Mouse (Mus musculus) cerebellum, postnatal 36 days (tissue): ENCODE results near the gene Ssh1.

Experiments used
- DNase-seq, 2 experiments: peaks; one replicate each; pipeline ENCODE4 v3.0.0; 2021 to 2022; ENCODE audit warnings: mixed read lengths in 2 of 2

Gene Ssh1

DNA sequence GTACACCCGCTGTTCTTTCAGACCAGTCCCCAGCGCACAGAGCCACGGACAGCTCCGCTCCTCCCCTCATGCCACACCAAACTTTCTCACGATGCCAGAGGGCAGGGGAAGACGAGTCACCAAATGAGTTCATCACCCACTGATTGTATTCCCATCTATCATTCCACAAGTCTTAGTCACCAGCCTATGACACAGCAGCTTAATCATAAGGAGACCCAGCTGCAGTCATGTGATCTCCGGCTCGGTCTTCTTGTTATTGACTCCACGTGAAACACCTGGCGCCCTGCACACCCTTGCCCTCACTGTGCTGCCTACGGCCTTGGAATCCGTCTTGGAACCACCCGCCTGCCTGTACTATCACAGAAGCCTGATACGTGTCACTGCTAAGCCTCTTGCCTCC, 28.7 kb downstream of the Ssh1 start:
- DNase-seq = no peak

DNA sequence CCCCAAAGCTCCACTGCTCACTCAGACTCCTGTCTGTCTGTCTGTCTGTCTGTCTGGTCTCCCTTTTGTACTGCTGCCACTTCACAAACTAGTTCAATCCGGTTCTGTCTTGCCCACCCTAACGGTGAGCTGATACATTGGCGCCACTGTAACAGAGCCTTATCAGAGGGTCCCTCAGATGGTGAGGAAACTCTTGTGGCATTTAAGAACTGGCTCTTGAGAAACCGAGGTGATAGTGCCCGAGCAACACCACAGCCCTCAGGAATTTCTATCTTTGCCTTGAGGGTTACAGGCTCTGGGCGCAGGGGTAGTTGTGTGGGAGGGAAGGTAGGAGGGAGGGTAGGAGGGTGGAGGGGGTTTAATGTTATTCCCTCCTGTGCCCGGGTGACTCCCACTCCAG, 31.9 kb downstream of the Ssh1 start:
- no peak for DNase-seq

DNA sequence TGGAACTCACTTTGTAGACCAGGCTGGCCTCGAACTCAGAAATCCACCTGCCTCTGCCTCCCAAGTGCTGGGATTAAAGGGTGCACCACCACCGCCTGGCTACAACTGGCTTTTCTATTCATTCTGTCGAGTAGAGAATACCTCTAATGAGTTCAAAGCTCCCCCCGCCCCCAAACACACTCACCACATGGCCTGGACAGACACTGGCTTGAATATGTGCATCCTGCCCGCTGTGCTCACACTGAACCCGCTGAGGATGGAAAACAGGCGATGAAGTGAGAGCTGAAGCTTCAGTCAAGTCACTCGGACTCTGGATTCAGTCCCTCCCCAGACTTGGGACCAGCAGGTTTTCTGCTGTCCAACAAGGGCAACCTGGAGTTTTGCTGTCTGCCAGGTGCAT, 33.3 kb downstream of the Ssh1 start:
- DNase-seq = no peak

DNA sequence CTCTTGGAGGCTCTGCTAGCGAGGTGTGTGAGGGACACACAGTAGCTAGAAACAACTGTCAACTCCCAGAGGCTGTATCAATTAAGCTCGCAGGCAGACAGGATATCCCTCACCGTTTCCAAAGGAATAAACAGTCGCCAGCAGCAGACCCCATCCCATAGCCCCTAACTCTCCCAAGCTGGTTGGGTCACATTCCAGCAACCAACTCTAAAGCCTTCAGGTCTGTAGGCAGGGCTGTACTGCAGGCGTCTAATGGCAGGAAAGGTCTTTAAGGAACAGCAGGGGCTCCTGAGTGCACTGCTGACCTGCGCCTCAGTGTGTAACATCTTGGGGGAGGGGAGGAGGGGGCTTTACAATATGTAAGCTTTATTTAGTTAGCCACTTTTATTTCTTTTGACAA, 34.7 kb downstream of the Ssh1 start:
- DNase-seq = no peak

DNA sequence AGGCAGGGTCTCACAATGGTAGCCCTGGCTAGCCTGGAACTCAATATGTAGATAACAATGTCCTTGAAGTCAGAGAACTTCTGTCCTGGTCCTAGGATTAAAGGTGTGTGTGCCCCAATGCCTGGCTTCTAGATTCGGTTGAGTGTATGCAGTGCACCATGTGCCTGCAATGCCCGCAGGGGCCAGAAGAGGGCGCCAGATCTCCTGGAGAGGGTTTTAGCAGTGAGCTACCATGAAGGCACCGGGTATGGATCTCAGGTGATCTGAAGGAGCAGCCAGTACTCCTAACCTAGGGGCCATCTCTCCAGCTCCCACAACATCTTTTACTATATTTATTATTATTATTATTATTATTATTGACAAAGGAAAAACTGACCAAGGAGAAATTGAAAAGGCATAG, 37.2 kb downstream of the Ssh1 start:
- DNase-seq = peak; percentile 82 to 88

DNA sequence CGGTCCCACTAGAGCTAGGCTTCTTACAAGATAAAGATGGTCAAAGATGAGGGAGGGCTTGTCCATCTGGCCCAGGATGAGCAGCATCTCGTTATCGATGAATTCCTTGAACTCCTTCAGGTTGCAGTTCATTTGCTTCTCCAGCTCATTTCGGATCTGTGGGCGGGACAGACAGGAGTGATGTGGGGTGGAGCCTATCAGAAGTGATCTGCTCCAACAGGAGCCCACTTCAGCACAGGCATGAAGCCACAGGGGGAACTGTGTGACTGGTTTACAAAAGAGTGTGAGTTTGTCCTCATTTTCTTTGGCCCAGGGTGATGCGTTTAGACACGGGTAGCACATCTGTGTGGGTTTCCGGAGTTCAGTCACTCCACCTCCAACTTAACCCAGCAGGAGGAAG, 38.0 kb downstream of the Ssh1 start:
- no peak for DNase-seq

DNA sequence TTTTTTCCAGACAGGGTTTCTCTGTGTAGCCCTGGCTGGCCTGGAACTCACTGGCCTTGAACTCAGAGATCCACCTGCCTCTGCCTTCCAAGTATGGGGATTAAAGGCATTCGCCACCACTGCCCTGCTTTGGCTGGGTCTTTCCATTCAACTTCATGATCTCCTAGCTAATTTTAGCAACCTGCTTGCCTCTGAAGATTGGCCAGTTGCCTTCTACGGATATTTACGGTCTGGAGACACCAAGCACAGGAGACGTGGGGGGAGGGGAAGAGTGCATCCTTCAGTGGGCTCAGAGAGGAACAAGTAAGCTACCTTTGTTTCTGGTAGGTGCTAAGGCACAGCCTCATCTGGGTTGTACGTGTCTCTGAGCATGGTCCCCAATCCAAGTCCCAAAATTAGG, 38.4 kb downstream of the Ssh1 start:
- no peak for DNase-seq

DNA sequence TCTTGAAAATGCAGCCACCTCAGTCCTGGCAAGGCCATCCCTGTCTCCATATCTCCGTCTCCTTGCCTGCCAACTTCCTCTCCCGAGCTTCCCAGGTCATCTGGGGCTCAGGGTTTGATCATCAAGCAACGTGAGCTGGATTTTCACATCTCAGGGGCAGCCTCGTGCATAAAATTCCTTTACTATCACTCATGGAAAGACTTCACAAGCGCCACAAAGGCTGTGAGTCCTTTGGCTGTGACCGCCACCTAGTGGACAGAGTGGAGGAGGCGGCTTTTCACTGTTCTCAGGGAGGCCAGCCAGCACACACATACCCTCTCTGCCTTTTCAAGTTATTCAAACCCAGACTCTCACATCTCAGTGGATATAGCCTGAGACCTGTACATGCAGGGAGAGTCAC, 39.3 kb downstream of the Ssh1 start:
- peak; percentile 86 to 88 for DNase-seq

DNA sequence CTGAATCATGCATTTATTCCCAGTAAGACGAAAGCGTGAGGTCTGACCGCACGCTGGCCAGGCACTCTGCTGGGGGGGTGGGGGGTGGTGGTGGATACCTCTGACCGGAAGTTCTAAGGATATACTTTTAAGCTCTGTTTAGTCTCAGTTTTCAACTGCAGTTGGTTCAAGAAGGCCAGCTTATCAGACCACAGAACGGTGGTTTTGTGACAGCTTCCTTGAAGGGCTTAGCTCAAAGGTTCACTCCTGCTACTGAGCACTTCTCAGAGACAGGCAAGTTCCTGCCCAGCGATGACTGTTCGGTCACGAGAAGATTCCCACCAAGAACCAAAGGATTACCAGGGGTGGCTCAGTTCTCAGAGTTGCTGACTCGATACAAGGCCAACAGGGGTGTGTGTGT, 41.2 kb downstream of the Ssh1 start:
- DNase-seq = no peak

DNA sequence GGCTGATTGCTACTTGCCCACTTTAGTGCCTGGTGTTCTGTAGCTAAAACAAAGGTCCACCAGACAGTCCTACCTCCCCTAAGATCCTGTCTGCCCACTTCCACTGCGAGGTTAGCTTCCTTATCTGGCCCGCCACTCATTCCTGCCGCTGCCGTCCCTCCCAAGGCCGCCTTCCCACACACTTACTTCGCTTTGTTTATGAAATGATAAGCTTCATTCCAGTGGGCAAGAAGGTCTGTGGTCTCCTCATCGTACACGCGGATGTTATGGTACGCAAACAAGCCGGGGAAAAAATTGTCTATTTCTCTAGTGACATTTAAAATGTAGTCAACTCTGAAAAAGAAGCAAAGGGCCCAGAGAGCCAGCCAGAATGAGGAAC, 42.0 kb downstream of the Ssh1 start:
- DNase-seq = no peak

DNA sequence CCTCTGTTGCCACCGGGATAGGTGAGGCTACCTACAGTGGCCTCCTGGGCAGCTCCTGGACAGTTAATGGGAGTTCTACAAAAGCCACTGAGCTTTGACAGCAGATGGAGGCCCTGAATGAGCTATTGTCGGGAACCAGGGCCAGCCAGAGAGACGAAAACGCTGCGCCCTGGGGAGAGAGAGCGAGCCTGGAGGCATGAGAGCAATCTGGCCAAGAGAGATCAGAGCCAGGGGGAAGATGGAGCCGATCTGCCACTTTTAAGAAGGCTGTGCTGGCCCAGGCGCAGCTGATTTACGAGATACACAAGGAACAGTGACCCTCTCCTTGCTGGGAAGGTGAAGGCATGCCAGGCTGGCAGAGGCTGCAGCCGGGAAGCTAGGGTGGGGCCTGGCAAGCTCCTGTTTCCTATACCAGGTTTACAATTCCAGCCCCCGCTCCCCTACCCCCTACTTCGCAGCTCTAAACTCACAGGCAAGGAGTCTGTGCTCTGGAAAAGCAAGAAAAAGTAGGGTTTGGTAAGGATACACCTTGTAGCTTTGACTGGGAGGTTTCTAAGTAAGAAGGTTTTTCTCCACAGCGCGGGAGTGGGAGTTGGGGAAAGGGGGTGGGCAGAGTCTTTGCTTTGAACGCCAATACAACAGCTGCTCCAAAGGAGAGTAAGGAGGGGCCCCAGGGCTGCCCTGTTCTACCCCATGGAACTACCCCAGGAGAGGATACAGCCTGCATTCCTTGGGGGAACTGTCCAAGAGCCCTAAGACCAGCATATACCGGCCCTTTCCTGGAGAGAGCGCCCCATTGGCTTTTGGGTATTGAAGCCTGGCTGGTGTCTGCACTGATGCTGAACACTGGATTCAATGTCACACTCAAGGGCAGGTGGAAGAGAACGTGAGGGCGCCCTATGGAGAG, 42.7 kb downstream of the Ssh1 start:
- peak; percentile 73 to 76 for DNase-seq

DNA sequence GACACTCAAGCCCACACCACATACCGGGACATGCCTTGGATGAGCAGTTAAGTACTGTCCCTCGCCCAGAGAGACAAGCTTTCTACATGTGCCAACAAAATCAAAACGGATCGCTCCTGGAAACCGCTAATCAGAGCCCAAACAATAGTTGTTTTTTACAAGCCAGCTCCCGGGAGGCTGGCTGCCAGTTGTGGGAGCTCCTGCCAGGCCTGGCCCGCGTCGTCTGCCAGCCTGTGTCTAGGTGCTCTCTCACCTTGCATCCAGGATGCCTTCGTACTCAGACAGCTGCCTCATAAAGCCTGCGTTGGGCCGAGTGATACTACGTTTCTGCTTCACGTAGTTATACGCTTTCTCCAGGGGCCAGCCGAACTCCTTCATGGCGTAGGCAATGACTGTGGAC, 43.6 kb downstream of the Ssh1 start:
- DNase-seq = peak; percentile 33 to 38

DNA sequence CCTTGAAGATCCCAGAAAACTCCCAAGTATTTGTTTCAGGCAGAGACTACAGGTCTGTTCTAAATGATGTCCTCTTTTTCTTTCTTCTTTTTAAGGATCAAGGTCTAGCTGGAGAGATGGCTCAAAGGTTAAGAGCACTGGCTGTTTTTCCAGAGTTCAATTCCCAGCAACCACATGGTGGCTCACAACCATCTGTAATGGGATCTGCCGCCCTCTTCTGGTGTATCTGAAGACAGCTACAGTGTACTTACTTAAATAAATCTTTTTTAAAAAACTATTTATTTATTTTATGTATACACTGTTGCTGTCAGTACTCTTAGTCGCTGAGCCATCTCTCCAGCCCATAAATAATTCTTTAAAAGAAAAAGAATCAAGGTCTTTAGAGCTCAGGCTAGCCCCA, 46.4 kb downstream of the Ssh1 start:
- no peak for DNase-seq

DNA sequence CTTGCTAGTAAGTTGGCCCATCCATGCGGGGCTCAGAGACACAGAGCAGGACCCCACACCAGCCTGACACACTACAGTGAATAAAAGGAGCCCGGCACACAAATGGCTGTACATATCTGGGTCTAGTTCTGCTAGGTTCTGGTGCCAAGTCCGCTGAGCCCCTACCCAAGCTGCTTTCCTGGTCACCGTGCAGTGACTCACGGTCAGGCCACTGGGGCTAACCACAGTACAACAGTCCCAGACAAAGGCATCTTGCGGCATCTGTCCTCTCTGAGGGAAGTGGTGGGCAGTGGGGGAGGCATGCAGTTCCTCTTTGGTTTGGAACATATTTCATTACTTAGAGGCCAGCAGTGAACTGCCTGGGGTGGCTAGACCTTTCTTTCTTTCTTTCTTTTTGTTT, 48.6 kb downstream of the Ssh1 start:
- no peak for DNase-seq

DNA sequence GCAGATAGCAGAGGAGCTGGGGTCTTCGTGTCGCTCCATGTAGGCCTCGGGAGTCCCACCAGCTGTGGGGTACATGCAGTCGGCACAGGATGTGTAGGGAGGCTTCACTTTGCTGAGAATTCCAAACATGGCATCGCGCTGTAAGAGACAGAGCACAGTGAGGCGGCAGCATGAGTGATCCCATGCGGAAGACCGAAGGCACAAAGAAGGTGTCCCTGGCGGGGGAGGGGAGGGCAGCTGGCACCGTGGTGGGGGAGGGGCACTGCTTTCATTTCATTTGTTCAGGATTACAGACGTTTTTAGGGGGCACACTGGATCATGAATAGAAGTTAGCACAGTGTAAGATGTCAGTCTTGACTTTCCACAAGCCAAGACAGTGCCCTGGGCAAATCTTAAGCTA, 50.4 kb downstream of the Ssh1 start:
- no peak for DNase-seq

DNA sequence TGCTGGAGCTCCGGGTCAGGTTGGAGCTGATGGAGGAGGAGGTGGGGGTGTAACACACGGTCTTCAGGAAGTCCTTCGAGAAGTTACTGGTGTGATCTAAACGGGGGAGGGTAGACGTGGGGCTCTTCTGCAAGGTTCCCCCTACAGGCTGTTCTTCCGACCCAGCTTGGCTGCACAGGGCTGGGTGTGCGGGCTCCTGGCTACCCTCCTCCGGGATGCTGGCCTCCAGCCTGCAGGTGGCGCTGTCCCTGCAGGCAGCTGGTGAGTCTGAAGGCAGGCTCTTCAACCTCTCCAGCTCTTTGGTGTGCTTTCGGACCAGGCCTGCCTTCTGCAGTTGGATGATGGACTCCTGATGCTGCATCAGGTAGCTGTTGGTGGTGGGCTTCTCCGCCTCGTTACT, 51.1 kb downstream of the Ssh1 start:
- DNase-seq = no peak

DNA sequence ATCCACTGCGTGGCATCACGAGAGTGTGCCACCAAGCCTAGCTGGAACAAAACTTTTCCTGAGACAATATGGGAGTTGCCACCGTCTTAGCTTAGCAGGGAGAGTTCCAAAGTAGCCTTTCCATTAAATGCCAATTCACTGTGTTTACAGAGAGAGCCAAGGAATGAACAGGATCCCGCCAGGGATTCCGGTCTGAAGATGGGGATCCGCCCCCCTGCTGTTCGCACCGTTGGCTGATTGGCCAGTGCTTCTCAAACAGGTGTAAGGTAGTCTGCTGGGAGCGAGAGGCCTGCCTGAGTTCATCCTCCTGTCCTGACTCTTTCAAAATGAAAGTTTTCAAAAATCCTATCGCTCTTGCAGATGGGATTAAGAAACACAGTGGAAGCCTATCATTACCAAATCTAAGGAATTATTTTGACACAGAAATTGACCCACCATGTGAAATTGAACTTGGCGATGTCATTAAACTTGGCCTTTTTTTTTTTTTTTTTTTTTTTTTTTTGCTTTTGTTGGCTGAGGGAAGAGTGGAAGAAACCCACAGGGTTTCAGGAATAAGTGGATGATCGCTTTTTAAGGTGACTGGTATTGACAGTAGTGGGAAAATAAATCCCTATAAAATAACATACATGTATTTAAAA, 54.3 kb downstream of the Ssh1 start:
- peak; percentile 29 to 47 for DNase-seq

DNA sequence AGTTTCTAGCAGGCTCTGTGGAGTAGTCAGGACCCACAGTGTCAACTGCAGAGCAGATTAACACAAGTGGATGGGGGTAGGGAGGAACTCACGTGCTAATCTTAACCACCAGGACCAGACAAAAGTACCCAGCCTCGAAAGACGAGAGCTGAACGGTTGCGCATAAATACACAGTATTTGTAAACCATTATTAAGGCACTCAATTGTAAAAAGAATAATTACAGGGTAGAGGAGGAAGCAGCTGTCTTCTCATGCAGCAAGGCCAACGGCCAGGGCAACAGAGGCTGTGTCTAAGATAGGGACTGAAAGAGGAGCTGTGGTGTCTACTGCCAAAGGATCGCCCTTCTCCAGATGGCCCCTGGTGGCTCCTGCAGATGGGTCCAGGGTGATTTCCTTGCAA, 56.0 kb downstream of the Ssh1 start:
- DNase-seq = no peak

DNA sequence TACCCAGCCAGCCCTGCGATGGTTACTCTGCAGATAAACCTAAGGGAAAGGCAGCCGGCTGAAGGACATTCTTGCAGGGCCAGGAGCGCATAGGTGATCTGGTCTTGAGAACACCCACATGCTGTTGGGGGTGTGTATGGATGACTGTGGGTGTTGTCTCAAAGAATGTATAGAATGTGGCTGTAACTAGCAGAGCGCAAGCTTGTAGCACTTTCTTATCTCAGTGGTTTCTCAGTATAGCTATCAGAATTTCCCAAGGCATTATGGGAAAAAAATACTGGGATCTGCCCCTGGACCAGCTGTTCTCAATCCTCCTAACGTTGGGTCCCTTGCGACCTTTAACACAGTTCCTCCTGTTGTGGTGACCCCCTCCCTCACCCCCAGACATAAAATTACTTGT, 59.8 kb downstream of the Ssh1 start:
- DNase-seq = no peak

DNA sequence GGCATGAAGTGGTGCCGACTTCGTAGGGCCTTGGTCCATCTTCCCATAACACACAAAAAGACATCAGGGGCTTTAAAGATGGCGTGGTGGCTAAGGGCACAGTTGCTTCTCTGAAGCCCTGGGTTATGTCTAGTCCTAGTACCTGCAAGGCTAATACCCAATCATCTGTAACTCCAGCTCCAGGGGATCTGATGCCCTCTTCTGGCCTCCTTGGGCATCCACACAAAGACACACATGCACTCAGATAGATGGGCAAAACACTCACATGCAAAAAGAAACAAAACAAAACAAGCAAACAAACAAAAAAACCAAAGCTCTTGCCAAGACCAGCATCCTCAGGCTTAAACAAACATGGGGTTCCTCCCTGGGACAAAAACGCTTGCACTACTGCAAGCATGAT, 60.2 kb downstream of the Ssh1 start:
- DNase-seq = no peak

DNA sequence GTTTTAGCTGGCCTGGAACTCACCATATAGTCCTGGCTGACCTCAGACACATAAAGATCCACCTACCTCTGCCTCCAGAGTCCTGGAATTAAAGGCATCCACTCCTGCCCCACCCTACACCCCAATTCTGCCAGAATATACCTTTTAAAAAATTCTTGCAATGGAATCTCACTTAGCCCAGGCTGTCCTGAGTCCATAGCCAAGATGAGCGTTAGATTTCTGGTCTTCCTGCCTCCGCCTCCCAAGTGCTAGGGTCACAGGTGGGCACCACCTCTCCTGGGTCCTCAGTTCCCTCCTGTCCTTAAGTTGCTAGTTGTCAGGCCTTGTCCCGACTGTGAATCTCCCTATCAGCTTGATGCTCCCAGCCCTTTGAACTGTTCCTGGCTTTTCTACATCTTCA, 61.4 kb downstream of the Ssh1 start:
- no peak for DNase-seq

DNA sequence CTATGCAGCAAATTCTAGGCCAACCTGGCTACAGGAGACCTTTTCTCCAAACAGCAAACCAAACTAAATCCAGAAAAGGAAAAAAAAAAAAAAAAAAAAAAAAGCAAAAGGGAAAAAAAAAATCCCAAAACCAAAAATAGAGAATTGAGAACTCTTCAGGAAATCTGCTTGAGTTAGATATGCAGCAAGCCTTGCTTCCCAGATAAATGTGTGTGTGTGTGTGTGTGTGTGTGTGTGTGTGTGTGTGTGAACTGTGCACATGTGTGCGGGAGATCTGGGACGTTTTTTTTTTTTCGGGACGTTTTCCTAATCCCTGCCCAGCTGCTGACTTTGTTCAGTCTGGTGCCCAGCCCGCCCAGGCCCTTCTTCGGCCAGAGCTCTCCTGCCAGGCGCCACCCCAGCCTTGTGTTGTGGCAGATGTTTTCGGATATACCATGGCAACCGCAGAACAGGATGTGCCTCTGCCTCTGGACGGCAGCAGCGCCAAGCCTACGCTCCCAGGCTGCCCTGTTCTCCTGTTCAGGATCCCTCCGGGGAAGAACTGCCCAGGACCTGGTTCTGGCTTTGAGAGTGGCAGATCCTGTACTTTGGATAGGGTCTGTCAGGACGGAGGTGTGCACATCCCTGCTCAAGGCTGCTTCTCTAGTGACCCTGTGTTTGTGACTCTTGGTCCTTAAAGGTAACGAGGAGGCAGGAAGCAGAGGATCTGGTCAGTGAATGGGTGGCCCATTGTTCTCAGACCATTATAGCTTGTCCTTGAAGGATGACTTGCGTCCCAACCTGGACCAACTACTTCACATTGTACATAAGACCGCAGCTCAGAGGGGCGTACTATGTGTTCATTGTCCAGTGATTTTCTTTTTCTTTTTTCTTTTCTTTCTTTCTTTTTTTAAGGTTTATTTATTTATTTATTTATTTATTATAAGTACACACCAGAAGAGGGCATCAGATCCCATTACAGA, 62.8 kb downstream of the Ssh1 start:
- DNase-seq = no peak

DNA sequence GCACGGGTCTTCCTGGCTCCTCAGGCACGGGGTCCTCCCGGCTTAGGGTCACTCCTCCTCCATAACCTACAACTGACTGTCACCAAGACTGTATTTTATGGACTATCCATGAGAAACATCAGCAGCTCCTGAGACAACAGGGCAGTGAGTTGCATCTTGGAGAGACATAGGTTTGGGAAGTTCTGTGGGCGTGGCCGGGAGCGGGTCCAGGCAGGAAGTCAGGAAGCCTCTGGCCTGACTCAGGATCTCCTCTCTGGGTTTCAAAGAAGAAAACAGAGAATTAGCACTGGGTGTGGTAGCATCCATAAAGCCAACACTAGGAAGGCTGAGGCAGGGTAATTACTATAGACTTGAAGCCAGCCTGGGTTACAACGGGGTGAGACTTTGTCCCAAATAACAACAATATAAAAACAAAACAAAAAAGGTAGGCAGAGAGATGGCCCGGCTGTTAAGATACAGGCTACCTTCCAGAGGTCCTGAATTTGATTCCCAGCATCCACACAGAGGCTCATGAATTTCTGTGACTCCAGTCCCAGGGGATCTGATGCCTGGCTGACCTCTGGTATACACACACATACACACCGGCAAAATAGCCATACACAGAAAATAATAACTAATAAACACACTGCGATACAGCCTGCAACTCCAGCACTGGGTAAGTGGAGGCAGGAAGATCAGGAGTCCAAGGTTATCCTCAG, 63.6 kb downstream of the Ssh1 start:
- DNase-seq = no peak
